Mouse (Mus musculus): ENCODE measurements around the gene Wnk2. TPM values are rescaled to one million over a fixed set of nuclear protein-coding genes. Genes with fewer than 3 reads are reported as not detected.

The Wnk2 gene
- total and polyA plus RNA-seq, 3 experiments = 30.9 to 79.4 (median 66.7) TPM

- DNase-seq = no peak
- WGBS = 87% methylated on average over 11 of the region's 11 CpGs
- H3K27me3 ChIP-seq (ENCODE audit: control insufficient read depth, insufficient read depth, low read length) = no peaks in the 10 kb centered on the region
- H3K27ac ChIP-seq = no peak overlapping the region
- intact Hi-C loops (cut with DNase I) = no loop called here
- H3K9ac ChIP-seq (ENCODE audit: low read depth, low read length) = no peak overlapping the region
- H3K36me3 ChIP-seq (ENCODE audit: control insufficient read depth, insufficient read depth, low read length) = no peaks in the 10 kb centered on the region
- H3K4me3 ChIP-seq = no peak overlapping the region
- no peaks in the 10 kb centered on the region for H3K4me1 ChIP-seq (ENCODE audit: control insufficient read depth, insufficient read depth, low read length)
- TF ChIP-seq CTCF (IDR thresholded peaks at IDR 0.05) (no peak), POLR2A (IDR thresholded peaks at IDR 0.05; ENCODE audit: insufficient read depth, low read depth, low read length) (no peak), EP300 (IDR thresholded peaks at IDR 0.05; ENCODE audit: insufficient read depth, low read depth, low read length) (no peak)
- H3K79me2 ChIP-seq (replicated peaks; ENCODE audit: control insufficient read depth, insufficient read depth, low read length) = no peaks in the 10 kb centered on the region
Measured at GRCm38 (mm10) chr13:49076196-49076595, 71.6 kb downstream of the Wnk2 start.

GRCm38 (mm10) chr13:49075377-49075776 lies 72.4 kb downstream of the Wnk2 start:
- DNase-seq = no peak
- H3K4me1 ChIP-seq (ENCODE audit: control insufficient read depth, insufficient read depth, low read length) = no peaks in the 10 kb centered on the region
- WGBS = 79% methylated on average over 3 of the region's 3 CpGs
- H3K36me3 ChIP-seq (ENCODE audit: control insufficient read depth, insufficient read depth, low read length) = no peaks in the 10 kb centered on the region
- no peaks in the 10 kb centered on the region for H3K27me3 ChIP-seq (ENCODE audit: control insufficient read depth, insufficient read depth, low read length)
- H3K9ac ChIP-seq (ENCODE audit: low read depth, low read length) = no peak overlapping the region
- no peak overlapping the region for H3K4me3 ChIP-seq
- no peaks in the 10 kb centered on the region for H3K79me2 ChIP-seq (replicated peaks; ENCODE audit: control insufficient read depth, insufficient read depth, low read length)
- intact Hi-C loops (cut with DNase I) = no loop called here
- no peak overlapping the region for H3K27ac ChIP-seq
- TF ChIP-seq EP300 (IDR thresholded peaks at IDR 0.05; ENCODE audit: insufficient read depth, low read depth, low read length) = no peak
- no peak for TF ChIP-seq CTCF (IDR thresholded peaks at IDR 0.05)
- no peak for TF ChIP-seq POLR2A (IDR thresholded peaks at IDR 0.05; ENCODE audit: insufficient read depth, low read depth, low read length)

- intact Hi-C loops (cut with DNase I) = no loop called here
- H3K4me3 ChIP-seq = no peak overlapping the region
- H3K27ac ChIP-seq = no peak overlapping the region
- no peaks in the 10 kb centered on the region for H3K79me2 ChIP-seq (replicated peaks; ENCODE audit: control insufficient read depth, insufficient read depth, low read length)
- DNase-seq = no peak
- WGBS = 73% methylated on average over 6 of the region's 6 CpGs
- no peaks in the 10 kb centered on the region for H3K4me1 ChIP-seq (ENCODE audit: control insufficient read depth, insufficient read depth, low read length)
- no peaks in the 10 kb centered on the region for H3K27me3 ChIP-seq (ENCODE audit: control insufficient read depth, insufficient read depth, low read length)
- TF ChIP-seq EP300 (IDR thresholded peaks at IDR 0.05; ENCODE audit: insufficient read depth, low read depth, low read length) = no peak
- peak; percentile 22 for TF ChIP-seq CTCF (IDR thresholded peaks at IDR 0.05)
- H3K9ac ChIP-seq (ENCODE audit: low read depth, low read length) = no peak overlapping the region
- no peaks in the 10 kb centered on the region for H3K36me3 ChIP-seq (ENCODE audit: control insufficient read depth, insufficient read depth, low read length)
Measured at GRCm38 (mm10) chr13:49073295-49073694, 74.5 kb downstream of the Wnk2 start.

GRCm38 (mm10) chr13:49071861-49072260 lies 76.0 kb downstream of the Wnk2 start:
- TF ChIP-seq CTCF (IDR thresholded peaks at IDR 0.05) = no peak
- no peak for TF ChIP-seq EP300 (IDR thresholded peaks at IDR 0.05; ENCODE audit: insufficient read depth, low read depth, low read length)
- TF ChIP-seq POLR2A (IDR thresholded peaks at IDR 0.05; ENCODE audit: insufficient read depth, low read depth, low read length) = no peak
- Histone ChIP-seq H3K36me3 (ENCODE audit: control insufficient read depth, insufficient read depth, low read length) (no peaks in the 10 kb centered on the region), H3K27me3 (ENCODE audit: control insufficient read depth, insufficient read depth, low read length) (no peaks in the 10 kb centered on the region), H3K4me1 (ENCODE audit: control insufficient read depth, insufficient read depth, low read length) (no peaks in the 10 kb centered on the region), H3K9ac (ENCODE audit: low read depth, low read length) (no peak overlapping the region), H3K4me3 (no peak overlapping the region), H3K27ac (no peak overlapping the region), H3K79me2 (replicated peaks; ENCODE audit: control insufficient read depth, insufficient read depth, low read length) (no peaks in the 10 kb centered on the region)
- 80% methylated on average over 5 of the region's 5 CpGs for WGBS
- no peak for DNase-seq
- intact Hi-C loops (cut with DNase I) = no loop called here

- Histone ChIP-seq H3K4me1 (ENCODE audit: control insufficient read depth, insufficient read depth, low read length) (no peaks in the 10 kb centered on the region), H3K36me3 (ENCODE audit: control insufficient read depth, insufficient read depth, low read length) (no peaks in the 10 kb centered on the region), H3K27me3 (ENCODE audit: control insufficient read depth, insufficient read depth, low read length) (no peaks in the 10 kb centered on the region), H3K4me3 (no peak overlapping the region), H3K79me2 (replicated peaks; ENCODE audit: control insufficient read depth, insufficient read depth, low read length) (no peaks in the 10 kb centered on the region), H3K9ac (ENCODE audit: low read depth, low read length) (no peak overlapping the region), H3K27ac (no peak overlapping the region)
- DNase-seq = no peak
- intact Hi-C loops (cut with DNase I) = no loop called here
- 33% methylated on average over 6 of the region's 6 CpGs for WGBS
- TF ChIP-seq POLR2A (IDR thresholded peaks at IDR 0.05; ENCODE audit: insufficient read depth, low read depth, low read length) = no peak
- no peak for TF ChIP-seq EP300 (IDR thresholded peaks at IDR 0.05; ENCODE audit: insufficient read depth, low read depth, low read length)
Measured at GRCm38 (mm10) chr13:49069979-49070378, 77.8 kb downstream of the Wnk2 start.

- Histone ChIP-seq H3K27ac (no peak overlapping the region), H3K79me2 (replicated peaks; ENCODE audit: control insufficient read depth, insufficient read depth, low read length) (no peaks in the 10 kb centered on the region), H3K27me3 (ENCODE audit: control insufficient read depth, insufficient read depth, low read length) (no peaks in the 10 kb centered on the region), H3K4me3 (no peak overlapping the region), H3K4me1 (ENCODE audit: control insufficient read depth, insufficient read depth, low read length) (no peaks in the 10 kb centered on the region), H3K9ac (ENCODE audit: low read depth, low read length) (no peak overlapping the region), H3K36me3 (ENCODE audit: control insufficient read depth, insufficient read depth, low read length) (no peaks in the 10 kb centered on the region)
- WGBS = 91% methylated on average over 4 of the region's 4 CpGs
- DNase-seq = no peak
- intact Hi-C loops (cut with DNase I) = no loop called here
- no peak for TF ChIP-seq POLR2A (IDR thresholded peaks at IDR 0.05; ENCODE audit: insufficient read depth, low read depth, low read length)
- no peak for TF ChIP-seq EP300 (IDR thresholded peaks at IDR 0.05; ENCODE audit: insufficient read depth, low read depth, low read length)
- no peak for TF ChIP-seq CTCF (IDR thresholded peaks at IDR 0.05)
Measured at GRCm38 (mm10) chr13:49069393-49069792, 78.4 kb downstream of the Wnk2 start.
